Mouse (Mus musculus): ENCODE results near the gene Ugt1a8. TPM values are rescaled to one million over a fixed set of nuclear protein-coding genes. Genes with fewer than 3 reads are reported as not detected.
"Not testable (repeated sequence)": the region's sequence is repeated elsewhere in the genome, so short reads cannot be mapped to it uniquely, and the experiment has no call there.

Ugt1a8 gene
- polyA plus RNA-seq, 2 experiments from 2014 or later = not detected

DNA sequence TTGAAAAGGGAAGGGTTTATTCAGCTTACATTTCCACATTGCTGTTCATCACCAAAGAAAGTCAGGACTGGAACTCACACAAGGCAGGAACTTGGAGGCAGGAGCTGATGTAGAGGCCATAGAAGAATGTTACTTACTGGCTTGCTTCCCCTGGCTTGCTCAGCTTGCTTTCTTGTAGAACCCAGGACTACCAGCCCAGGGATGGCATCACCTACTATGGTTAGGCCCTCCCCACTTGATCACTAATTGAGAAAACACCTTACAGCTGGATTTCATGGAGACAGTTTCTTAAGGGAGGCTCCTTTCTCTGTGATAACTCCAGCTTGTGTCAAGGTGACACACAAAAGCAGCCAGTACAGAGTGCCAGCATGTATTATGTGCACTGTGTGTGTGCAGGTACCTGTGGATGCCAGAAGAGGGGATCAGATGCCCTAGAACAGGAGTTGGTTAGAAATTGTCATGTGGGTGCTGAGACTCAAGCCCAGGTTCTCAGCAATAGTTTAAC lies 135.4 kb downstream of the Ugt1a8 start:
- not testable (repeated sequence) for ATAC-seq

DNA sequence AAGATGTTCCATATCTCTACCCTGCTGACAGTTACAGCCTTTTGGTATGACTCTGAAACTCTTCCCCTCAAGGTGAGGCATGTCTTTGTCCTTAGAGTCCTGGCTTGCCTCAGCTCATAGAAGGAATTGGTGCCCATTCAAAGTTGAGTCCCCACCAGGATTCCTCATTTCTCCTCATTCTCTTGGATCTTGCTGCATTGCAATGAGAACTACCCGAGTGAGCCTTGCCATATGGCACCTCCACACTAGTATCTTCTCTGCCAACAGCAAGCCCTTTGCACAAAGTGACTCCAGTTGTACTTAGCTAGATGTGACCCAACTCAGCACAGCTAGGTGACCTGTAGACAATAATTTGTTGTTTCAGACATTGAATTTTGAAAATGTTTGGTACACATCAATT lies 136.0 kb downstream of the Ugt1a8 start:
- no peak for ATAC-seq

DNA sequence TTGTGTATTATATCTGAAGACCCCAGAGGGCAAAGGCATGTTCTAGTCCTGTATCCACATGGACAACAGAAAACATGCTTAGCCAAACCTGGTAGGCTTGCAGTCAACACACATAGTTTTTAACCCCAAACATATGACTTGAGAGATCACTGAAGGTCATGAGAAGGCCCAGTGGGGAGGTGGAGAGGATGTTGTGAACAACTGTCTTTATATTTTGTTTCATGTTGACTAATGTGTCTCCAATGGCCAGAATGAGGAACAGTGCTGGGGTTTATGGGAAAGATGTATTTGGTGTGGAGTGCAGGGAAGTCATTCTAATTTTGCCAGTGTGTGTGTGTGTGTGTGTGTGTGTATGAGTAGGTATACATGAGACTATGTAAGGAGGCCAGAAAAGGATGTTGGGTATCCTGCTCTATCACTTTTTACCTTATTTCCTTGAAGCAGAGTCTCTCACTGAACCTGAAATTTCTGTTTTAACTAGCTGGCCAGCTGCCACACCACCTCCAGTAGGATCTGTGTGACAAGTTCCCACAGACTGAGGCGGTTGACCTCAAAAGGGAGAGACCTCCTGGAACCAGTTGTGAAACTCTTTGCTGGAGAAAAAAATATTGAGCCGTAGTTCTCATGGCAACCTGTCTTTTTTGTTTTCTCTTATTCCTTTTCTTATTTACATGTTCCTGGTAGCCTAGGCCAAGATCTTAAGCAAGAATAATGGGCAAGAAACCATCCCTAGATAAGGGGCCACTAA lies 136.6 kb downstream of the Ugt1a8 start:
- ATAC-seq = no peak

DNA sequence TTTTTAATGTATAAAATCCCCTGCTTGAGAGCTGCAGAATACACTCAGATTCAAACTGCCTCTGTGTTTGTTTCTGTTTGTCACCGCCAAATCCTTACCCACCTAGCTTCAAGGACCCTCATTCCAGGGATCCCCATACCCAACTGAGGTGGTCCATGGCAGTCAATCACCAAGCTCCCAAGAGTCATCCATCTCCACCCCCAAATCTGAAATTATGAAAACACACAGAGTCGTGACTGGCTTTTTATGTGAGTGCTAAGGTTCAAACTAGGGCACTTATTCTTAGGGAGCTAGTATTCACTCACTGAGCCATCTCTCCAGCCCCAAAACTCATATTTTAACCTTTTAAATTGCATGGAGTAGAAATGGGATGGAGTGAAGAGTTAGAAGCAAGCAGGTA lies 137.7 kb downstream of the Ugt1a8 start:
- ATAC-seq = not testable (repeated sequence)

DNA sequence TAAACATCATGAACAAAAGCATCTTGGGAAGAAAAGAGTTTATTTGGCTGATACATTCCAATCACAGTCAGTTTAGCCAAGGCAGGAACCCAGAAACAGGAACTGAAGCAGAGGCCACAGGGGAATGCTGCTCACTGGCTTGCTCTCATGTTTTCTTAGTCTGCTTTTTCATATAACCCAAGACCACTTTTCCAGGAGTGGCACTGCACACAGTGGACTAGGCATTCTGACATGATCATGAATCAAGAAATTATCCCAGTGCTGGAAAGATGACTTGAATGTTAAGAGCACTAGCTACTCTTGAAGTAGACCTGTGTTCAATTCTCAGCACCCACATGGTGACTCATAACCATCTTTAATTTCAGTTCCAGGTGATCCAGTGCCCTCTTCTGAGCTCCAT lies 138.1 kb downstream of the Ugt1a8 start:
- ATAC-seq = no peak

DNA sequence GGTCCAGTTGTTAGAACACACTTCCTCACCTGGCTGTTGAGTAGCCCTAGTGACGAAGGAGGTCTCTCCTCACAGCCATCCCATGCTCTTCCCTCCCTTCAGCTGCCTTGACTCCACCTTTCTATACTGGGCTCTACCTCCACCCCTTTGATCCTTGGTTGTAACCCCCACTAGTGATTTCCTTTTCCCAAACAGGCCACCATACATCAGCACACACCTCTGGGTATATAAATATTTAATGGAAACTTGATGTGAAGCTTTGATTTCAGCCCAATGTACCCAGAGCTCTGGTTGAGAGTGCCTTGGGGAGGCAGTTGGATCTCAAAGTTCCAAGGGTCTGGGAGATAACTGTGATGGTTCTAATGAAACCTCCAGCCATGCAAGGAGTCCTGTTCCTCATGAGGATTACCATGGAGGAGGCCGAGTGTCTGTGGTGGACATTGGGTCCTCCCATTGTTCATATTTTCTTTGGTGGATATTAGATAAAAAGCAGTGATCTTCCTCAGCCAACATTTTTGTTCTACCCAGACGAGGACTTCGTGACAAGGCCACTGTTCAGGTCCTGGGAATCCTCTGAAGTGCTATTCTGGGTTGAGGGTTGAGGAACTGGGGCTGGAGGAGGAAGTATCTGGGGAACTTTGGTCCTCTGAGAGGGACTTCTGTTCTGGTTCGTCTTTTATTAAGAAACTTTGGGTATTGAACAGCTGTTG lies 139.2 kb downstream of the Ugt1a8 start, which contains the start of gene Mroh2a:
Mroh2a (plus strand) TSS at position 317 of the 710 bp plus-strand sequence.
- no peak for ATAC-seq

DNA sequence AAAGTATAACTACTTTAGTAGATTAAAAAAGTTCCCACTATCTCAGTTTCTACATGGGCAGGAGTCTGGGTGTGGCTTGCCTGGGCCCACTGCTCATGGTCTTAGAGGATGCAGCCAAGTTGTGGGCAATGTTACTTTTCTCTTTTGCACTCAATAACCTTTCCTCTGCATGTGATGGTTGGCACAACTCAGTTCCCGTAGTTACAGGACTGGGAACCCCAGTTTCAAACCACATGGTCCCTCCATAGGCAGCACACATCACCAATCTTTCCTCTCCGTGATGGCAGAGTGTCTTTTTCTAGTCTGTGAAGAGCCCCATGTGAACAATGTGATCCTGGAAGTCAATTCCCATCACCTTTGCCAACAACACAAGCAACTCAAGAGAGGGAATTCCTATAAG lies 139.9 kb downstream of the Ugt1a8 start:
- ATAC-seq = no peak

DNA sequence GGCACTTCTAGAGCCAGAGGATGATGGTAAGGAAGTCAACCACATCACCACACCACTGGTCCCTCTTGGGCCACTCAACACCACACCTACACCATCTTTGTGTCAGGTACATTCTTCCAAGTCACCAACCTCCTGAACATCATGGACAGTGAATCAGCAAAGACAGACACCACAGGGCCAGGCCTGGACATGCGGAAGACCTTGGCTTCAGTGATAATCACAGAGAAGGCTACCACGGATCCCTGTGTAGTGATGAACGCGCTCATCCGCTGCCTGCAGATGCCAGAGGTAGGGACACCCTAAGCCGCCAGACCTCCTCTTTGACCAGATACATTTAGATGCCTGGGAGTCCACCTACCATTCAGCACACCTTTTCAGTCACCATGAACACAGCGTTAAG lies 140.5 kb downstream of the Ugt1a8 start:
- no peak for ATAC-seq

DNA sequence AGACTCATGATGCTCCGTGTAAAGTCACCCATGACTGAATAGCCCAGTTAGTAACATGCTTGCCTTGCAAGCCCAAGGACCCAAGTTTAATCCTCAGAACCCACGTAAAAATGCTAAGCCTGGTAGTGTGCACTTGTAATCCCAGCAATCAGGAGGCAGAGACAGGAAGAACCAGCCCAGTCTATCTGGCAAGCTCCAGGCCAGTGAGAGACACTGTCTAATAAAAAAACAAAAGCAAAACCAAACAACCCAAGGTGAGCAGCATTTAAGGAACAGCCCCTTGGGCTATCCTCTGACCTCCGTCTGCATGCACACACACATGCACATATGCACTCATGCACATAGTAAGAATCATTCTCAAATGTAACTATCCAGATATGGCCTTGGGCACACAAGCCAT lies 142.0 kb downstream of the Ugt1a8 start:
- ATAC-seq = no peak

DNA sequence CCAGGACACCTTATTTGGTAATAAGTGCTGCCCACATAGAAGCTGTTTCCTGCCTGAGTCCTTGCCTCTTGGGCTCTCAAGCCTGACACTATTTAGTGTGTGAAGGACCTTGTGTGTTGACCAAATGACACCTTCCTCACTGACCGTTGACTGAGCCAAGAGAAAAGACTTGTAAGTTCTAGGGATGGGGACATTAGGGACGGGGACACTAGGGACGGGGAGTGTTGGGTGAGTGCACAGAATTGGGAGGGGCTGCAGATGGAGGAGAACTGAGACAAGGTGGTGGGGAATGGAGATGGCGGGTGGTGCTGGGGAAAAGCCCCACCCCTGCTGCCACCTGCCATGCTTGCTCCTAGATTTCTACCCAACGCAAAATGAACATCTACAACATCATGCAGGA lies 142.4 kb downstream of the Ugt1a8 start:
- ATAC-seq = no peak

DNA sequence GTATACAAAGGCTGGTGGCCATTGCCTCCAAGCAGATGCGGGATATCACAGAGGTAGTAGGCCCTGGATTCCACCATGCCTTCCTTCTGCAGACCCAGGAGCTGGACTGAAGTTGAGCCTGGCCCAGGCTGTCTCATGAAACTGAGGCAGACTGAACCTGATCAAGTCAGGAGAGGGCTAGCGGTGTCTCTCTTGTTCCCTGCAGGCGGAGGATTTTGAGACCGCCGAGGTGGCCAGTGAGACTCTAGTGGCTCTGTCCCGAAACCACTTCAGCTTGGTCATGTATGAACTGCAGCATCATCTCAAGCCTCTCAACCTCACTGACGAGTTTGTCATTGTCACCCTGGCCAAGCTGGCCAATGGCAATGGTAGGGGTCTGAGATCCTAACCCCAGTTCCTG lies 142.8 kb downstream of the Ugt1a8 start:
- no peak for ATAC-seq

DNA sequence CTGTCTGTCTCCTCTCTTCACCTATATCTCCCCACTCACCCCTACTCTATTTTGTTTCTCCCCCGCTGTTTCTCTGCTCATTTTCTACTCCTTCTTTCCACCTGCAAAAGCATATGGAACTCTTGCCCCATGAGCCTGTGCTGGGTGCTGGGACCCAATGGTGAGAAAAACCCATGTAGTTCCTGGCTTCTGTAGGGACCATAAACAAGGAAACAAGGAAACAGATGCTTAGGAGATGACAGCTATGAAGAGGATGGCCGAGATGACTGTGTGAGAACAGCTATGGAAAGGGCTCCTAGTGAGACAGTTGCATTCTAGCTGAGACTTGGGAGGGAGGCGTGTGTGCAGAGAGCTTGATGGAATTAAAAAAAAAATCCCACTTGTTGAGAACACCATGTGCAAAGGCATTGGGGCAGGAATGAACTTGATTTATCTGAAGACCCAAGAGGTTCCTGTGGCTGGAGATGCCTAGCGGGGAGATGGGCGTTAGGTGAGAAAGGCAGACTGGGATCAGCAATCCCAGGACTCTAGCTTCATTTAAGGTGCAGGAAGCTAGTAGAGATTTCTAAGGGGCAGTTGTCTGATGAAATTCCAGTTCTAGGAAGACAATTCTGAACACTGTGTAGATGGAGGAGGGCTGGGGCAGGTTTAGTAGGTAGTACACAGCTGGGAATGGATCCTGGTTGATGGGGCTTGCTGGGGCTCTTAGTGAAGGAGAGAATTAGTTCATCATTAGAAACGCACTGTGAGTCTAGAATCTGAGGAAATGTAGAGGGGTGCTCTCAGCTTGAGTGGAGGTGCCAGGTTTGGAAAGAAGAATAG lies 143.6 kb downstream of the Ugt1a8 start:
- ATAC-seq = no peak

DNA sequence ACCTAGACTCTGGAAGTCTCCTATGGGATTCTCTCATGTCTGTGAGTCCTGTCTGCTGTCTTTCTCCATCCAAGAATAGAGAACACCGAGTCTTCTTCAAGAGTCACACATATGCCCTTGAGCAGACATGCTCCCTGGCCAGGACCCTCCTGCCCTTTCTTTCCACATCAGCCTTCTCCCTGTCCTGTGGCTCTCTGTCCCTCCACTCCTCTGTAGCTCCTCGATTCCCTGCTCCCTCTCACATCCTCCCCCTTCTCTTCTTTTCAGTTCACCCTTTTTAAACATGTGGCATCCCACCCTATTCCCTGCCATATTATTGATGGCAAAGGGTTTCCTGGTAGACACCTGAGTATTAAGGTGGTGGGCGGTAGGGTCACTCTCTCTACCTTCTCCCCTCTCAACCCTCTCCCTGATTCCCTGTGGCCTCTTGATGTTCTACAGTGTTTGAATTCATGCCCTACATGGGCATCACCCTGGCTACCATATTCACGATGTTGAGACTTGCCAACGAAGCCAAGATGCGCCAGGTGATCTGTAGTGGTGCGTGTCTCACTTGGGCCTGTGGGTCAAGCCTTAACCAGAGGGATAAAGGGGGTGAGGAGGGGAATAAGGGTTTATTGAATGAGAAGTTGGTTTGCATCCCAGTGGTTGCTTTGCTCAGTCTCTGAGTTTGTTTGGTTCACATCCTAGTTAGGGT lies 144.3 kb downstream of the Ugt1a8 start:
- ATAC-seq = no peak

DNA sequence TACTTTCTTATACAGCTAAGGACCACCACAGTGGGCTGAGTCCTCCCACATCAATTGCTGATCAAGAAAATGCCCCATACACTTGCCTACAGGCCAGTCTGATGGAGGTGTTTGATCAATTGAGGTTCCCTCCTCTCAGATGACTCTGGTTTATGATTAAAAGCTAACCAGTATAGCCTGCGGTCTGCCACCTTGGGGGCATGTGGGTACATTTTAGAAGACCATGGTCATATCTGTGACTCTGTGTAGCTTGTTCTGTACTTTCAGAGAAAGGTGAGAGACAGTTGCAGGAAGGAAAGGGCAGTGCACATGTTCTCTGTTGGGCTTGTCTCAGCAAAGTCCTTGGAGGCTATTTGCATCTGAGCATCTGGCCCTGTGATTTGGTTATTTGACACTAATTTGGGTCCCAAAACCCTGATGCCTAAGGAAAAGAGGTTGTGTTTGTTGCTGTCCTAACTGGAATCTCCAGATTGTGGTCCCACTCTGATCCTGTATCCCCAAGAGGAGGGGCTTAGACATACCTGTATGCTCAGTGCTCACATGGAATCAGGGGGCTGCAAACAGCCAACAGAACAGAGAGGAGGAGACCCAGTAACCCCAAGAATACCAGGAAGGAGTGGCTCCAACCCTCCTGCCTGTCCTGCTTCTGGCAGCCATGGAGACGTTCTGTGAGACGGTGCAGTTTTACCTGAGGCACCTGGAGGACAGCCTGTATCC lies 145.2 kb downstream of the Ugt1a8 start:
- ATAC-seq = no peak

DNA sequence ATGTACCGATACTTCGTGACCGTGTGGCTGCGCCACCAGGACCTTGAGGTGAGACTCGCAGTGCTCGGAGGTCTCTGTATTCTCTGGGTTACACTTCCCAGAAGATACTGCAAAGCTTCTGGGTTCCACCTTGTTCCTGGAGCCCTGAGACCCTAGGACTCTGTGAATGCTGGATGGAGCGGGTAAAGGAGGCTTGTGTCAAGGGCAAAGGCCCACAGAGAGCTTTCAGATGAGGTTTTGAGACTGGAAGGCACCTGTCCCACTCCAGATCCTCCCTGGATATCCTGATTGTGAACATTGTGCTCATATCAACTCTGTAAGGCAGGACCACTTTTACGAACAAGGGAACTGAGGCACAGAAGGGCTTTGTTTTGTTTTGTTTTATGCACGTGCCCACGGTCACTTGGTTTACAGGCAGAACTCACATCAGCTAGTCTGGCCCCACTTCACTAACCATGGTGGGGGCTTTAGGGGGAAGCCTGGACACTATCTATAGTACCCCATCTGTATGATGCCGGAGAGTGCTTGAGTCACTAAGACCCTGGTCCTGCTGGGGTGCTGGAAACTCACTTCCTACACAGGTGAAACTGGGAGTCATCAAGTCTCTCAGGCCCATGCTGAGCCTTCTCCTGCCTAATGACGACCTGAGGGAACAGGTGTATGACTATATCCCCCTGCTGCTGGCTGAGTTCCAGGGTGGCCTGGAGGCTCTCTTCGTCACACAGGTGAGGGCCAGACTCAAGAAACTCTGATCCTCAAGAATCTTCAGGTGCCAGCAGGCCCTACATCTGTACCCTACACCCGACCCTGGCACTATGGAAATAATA lies 146.0 kb downstream of the Ugt1a8 start:
- no peak for ATAC-seq

DNA sequence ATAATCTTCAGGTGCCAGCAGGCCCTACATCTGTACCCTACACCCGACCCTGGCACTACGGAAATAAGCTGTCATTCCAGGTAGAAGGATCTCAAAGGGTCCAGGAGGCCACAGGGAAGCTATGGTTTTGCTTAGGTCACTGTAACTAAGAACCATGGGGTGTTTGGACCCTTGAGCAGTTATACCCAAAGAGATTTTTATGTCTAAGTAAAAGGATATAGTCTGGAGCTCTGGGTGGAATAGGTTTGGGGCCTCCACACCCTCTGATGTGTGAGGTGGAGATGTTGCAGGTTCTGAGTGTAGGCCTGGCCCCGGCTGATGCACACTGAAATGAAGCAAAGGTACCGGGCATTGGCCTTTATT lies 146.6 kb downstream of the Ugt1a8 start:
- no peak for ATAC-seq

DNA sequence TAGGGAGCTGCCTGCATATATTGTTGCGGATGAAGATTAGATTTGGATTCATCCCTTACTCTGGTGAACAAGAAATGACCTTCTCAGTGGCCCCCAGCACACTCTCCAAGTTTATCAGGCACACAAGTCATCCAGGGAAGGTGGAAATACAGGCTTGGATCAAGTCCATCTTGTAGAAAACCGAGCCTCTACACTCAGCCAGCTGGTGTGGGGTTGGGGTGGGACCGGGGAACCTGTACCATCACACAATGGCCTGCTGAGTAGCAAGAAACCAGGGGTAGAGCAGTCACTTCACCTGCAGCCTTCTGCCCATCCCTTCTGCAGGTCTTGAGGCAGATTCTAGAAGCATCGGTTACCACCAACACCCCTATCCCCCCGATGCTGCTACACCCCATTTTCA lies 147.0 kb downstream of the Ugt1a8 start:
- no peak for ATAC-seq

DNA sequence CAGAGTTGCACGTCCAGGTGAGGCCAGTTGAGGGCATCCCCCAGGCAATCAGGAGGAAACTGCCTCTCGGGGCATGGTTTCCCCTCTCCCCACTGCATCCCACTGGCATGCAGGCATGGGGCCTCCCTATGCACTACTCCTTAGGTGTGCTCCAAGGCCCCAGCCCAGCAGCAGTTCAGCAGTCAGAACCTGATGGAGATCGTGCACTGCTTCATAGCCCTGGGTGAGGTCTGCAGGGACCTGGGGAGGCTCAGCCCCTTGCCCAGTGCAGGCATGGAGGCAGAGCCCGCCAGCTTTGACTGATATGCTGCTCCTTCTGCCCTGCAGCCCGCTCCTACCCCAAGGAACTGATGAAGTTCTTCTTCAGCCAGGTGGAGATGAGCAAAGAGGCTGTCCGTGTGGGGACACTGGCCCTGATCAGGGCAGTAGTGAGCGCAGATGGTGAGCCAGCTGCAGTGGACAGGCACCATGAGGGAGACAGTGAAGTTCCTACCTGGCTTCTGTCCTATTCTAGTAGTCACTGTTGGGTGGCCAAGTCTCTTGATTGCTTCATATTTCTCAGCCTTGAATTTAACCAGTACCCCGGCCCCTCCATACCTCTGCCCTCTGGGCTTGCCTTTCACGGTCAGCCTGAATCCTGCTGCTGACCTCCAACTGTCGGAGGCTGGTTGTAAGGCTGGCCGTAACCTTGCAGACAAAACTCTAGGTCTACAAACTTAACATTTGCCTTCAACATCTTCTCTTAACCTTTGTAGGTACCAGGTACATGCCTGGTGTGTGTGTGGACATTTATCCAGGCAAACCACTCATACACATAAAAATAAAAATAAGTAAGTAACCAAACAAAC lies 147.7 kb downstream of the Ugt1a8 start:
- ATAC-seq = no peak

DNA sequence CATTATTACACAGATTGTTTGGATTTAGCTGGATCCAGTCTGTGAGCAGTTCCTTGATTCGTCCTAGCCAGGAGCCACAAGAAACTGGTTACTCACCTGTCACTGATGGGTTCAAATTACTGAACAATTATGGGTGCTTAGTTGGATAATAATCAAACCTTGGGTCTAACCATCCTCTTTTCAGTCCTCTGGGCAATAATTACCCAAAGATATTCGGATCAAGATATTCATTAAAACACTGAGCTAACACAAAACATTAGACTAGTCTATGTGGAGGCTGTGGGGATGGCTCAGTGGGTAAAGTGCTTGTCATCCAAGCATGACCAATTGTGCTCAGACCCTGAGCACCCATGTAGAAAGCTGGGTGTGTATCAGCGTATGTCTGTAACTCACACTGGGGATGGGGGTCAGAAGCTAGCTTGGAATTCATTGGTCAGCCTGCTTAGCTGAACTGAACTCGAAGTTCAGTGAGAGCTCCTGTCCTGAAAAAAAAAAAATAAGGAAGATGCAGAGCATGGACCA lies 148.3 kb downstream of the Ugt1a8 start:
- no peak for ATAC-seq

DNA sequence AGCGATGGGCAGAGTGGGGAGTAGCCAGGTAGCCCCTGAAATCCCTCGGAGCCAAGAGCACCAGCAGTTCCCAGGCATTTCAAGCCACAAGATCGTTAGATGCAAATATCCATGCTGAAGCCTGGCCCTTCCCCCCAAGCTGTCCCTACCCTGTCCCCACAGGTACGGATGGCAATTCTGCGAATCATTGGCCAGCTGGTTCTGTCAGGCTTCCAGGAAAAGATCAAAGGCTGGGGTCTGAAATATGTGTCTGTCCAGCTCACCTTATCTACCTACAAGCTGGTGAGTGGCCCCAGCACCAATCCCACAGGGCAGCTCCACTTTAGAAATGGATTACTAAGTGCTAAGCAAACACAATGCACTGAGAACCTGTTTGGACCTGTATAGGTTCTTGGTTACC lies 149.7 kb downstream of the Ugt1a8 start:
- ATAC-seq = no peak
